Comparison of ENCODE assay signal across 11 mouse cellular contexts in genomic region chr9:118761953-118762590, GRCm38 (mm10).
DNase-seq lines count a peak whose midpoint lies in the region; ATAC-seq lines count a peak whose summit lies in the region.
"Had no signal": no experiment of that assay in that cellular context is flagged by ENCODE, and none has a peak within 500 bp of the region (broad histone marks: within the 10 kb centered on the region; RNA-seq: fewer than 3 reads in every experiment).

No protein-coding gene starts in this region.

- H3K4me3 ChIP-seq in hindbrain, embryonic 10.5 days, result no peak overlapping the region
- H3K4me3 ChIP-seq in hindbrain, embryonic 14.5 days (replicated peaks; ENCODE audit: low read length), result no peak overlapping the region
- no peak overlapping the region for H3K4me3 ChIP-seq in lung, embryonic 15.5 days
- no peak overlapping the region for H3K4me3 ChIP-seq in embryonic facial prominence, embryonic 14.5 days (ENCODE audit: low read depth, low read length)
- H3K4me3 ChIP-seq: limb, embryonic 13.5 days; neural tube, embryonic 15.5 days had no signal

- peaks cover 61% of the 10 kb centered on the region for H3K4me1 ChIP-seq in hindbrain, embryonic 10.5 days (replicated peaks)
- peaks cover 14% of the 10 kb centered on the region; the same call in 1 of the 2 replicates for H3K4me1 ChIP-seq in hindbrain, embryonic 14.5 days (replicated peaks; ENCODE audit: control insufficient read depth, insufficient read depth, low read length)
- peaks cover 33% of the 10 kb centered on the region for H3K4me1 ChIP-seq in lung, embryonic 15.5 days
- H3K4me1 ChIP-seq in embryonic facial prominence, embryonic 14.5 days (ENCODE audit: control insufficient read depth, insufficient read depth, low read length), result peaks cover 39% of the 10 kb centered on the region

- peak overlapping the region; percentile 73 for H3K27ac ChIP-seq in hindbrain, embryonic 10.5 days
- no peak overlapping the region for H3K27ac ChIP-seq in hindbrain, embryonic 14.5 days
- peak overlapping the region; percentile 3; the same call in 1 of the 2 replicates for H3K27ac ChIP-seq in lung, embryonic 15.5 days
- peak overlapping the region; percentile 67 for H3K27ac ChIP-seq in embryonic facial prominence, embryonic 14.5 days (replicated peaks; ENCODE audit: low read depth, low read length)
- H3K27ac ChIP-seq: neural tube, embryonic 15.5 days had no signal

- no peaks in the 10 kb centered on the region for H3K9me3 ChIP-seq in hindbrain, embryonic 10.5 days
- H3K9me3 ChIP-seq in hindbrain, embryonic 14.5 days (ENCODE audit: control insufficient read depth, low read length), result no peaks in the 10 kb centered on the region
- no peaks in the 10 kb centered on the region for H3K9me3 ChIP-seq in lung, embryonic 15.5 days
- no peaks in the 10 kb centered on the region for H3K9me3 ChIP-seq in embryonic facial prominence, embryonic 14.5 days (ENCODE audit: control insufficient read depth, low read length)
- H3K9me3 ChIP-seq: limb, embryonic 13.5 days; neural tube, embryonic 15.5 days had no signal

- no peak overlapping the region for H3K4me2 ChIP-seq in hindbrain, embryonic 14.5 days (replicated peaks)
- no peak overlapping the region for H3K4me2 ChIP-seq in lung, embryonic 15.5 days
- no peak overlapping the region for H3K4me2 ChIP-seq in embryonic facial prominence, embryonic 14.5 days (ENCODE audit: low read depth, low read length)
- H3K4me2 ChIP-seq: limb, embryonic 13.5 days; neural tube, embryonic 15.5 days had no signal

- no peak for ATAC-seq in hindbrain, embryonic 14.5 days (ENCODE audit: low FRiP score)
- 0 out of 2 replicates have a peak, but pooled peaks have one; percentile 19 for ATAC-seq in lung, embryonic 15.5 days (ENCODE audit: borderline replicate concordance, extremely low read depth, low FRiP score, low TSS enrichment)
- no peak for ATAC-seq in embryonic facial prominence, embryonic 14.5 days (ENCODE audit: low read depth)
- ATAC-seq in erythroblast, adult 5-6 weeks (replicated peaks; ENCODE audit: low FRiP score, poor library complexity, severe bottlenecking), result no peak

- H3K9ac ChIP-seq in hindbrain, embryonic 14.5 days, result no peak overlapping the region
- no peak overlapping the region for H3K9ac ChIP-seq in lung, embryonic 15.5 days
- H3K9ac ChIP-seq in embryonic facial prominence, embryonic 14.5 days (ENCODE audit: low read depth, low read length), result no peak overlapping the region
- H3K9ac ChIP-seq: neural tube, embryonic 15.5 days had no signal

- no peaks in the 10 kb centered on the region for H3K27me3 ChIP-seq in hindbrain, embryonic 10.5 days (ENCODE audit: insufficient read depth, poor library complexity, severe bottlenecking)
- H3K27me3 ChIP-seq in hindbrain, embryonic 14.5 days (ENCODE audit: control insufficient read depth, insufficient read depth, low read length), result no peaks in the 10 kb centered on the region
- no peaks in the 10 kb centered on the region for H3K27me3 ChIP-seq in lung, embryonic 15.5 days
- no peaks in the 10 kb centered on the region for H3K27me3 ChIP-seq in embryonic facial prominence, embryonic 14.5 days (replicated peaks; ENCODE audit: control insufficient read depth, insufficient read depth, low read length)
- H3K27me3 ChIP-seq: limb, embryonic 13.5 days; neural tube, embryonic 15.5 days had no signal

- no peaks in the 10 kb centered on the region for H3K36me3 ChIP-seq in hindbrain, embryonic 10.5 days
- H3K36me3 ChIP-seq in hindbrain, embryonic 14.5 days (replicated peaks; ENCODE audit: control insufficient read depth, insufficient read depth), result no peaks in the 10 kb centered on the region
- no peaks in the 10 kb centered on the region for H3K36me3 ChIP-seq in lung, embryonic 15.5 days
- no peaks in the 10 kb centered on the region for H3K36me3 ChIP-seq in embryonic facial prominence, embryonic 14.5 days (ENCODE audit: control insufficient read depth, insufficient read depth, low read length)
- H3K36me3 ChIP-seq: limb, embryonic 13.5 days; neural tube, embryonic 15.5 days had no signal

- 28% methylated on average over 8 of the region's 8 CpGs for WGBS in hindbrain, embryonic 10.5 days
- WGBS in hindbrain, embryonic 14.5 days, result 26% methylated on average over 8 of the region's 8 CpGs
- 51% methylated on average over 8 of the region's 8 CpGs for WGBS in lung, embryonic 15.5 days
- 36% methylated on average over 8 of the region's 8 CpGs for WGBS in embryonic facial prominence, embryonic 14.5 days

- DNase-seq in hindbrain, embryonic 10.5 days (ENCODE audit: low spot score), result peak; percentile 63
- DNase-seq in hindbrain, embryonic 14.5 days (ENCODE audit: low spot score), result no peak
- no peak for DNase-seq in lung, postnatal 10 days
- no peak for DNase-seq in embryonic facial prominence, embryonic 14.5 days (ENCODE audit: low spot score)
- DNase-seq in heart, postnatal 4 days, result peak; percentile 35
- no peak for DNase-seq in thymus, postnatal 0 days (ENCODE audit: low spot score)
- DNase-seq: adrenal gland, adult 8-10 months had no signal

Comparison
In these comparisons a context has a peak if more than half of its experiments do, and no peak if none do; other contexts are left out.
1. DNase-seq: peak in hindbrain, embryonic 10.5 days (single experiment) and heart, postnatal 4 days (single experiment); none in hindbrain, embryonic 14.5 days (single experiment), lung, postnatal 10 days (single experiment), embryonic facial prominence, embryonic 14.5 days (single experiment) and thymus, postnatal 0 days (single experiment).